Mouse (Mus musculus): Measurements from ENCODE around the gene Vmn2r88.
"Not testable (repeated sequence)": the region's sequence is repeated elsewhere in the genome, so short reads cannot be mapped to it uniquely, and the experiment has no call there.

The Vmn2r88 gene

DNA sequence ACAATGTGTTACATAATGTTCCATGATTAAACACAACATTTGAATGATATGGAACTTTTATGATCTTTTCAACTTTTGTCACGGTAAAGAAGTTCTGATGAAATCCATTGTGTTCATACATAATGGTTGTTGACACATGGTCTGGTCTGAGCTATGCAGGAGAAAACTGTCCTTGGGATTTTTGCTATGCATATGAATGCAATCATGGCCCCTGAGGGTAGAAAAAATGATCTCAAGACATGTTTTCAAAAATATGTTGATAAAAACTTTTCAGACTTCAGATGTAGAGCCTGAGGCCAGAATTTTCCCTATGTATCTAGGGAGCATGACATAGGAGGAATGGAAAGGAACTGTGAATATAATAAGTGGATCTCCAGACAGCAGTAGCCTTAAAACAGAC, at the start of gene Vmn2r88:
Gene Vmn2r88, plus strand, starts transcription at position 301 of the 400 bp plus-strand sequence.
- DNase-seq (ENCODE audit: low spot score in 2 of 2) = no peak

DNA sequence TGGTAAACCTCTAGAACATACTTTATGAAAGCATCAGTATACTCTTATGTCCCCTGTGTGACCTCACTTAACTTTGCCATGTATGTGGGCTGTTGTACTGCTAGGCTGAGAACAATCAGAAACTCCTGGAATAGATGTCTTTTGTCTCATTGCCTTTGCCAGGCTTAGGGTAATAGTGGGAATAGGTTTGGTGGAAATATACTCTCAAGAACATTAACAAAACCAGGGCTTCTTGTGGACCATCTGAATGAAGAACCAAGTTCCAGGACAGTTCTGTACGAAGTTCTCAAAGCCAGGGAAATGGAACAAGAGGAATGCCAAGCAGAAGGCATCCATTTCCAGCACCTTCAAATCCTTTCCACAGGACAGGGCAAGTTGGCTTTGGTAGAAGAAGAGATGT, 49.2 kb upstream of the Vmn2r88 start, which contains the start of gene Gm7247:
Gene Gm7247, plus strand, starts transcription at position 301 of the 400 bp plus-strand sequence.
- DNase-seq (ENCODE audit: low spot score in 2 of 2) = no peak

DNA sequence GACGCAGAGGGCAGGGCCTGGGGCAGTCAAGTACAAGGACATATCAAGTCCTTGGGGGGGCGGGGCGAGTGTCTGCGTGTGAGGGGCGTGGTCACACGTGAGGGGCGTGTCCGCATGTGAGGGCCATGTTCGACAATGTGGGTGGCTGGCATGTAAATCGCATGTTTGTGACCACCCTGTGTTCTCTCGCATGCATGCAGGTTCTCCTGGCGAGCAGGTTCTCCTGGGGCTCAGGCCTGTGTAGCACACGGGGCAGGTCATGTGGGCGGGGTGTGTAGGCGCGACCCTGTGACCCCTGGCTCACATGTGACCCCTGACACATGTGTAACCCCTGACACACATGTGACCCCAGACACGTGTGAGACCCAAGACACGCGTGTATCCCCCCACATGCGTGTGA, 27.8 kb upstream of the Vmn2r88 start:
- no peak for DNase-seq (ENCODE audit: low spot score in 2 of 2)

DNA sequence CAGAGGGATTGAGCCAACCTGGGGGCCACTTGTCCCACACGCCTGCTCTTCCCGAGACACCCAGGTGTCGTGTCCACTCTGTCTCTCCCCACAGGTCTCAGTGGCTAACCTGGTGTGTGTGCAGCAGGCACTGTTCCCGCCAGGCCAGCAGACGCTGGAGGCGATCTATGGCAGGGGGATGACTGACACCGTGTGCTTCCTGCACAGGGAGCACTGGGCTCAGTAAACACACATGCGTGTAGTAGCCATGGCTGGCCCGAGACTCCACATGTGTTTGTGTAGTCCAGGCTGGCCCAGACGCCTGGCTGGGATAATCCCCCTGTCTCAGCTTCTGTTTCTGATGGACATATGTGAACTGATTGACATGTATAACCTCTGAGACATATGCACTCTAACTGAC, 26.3 kb upstream of the Vmn2r88 start:
- DNase-seq (ENCODE audit: low spot score in 2 of 2) = no peak

DNA sequence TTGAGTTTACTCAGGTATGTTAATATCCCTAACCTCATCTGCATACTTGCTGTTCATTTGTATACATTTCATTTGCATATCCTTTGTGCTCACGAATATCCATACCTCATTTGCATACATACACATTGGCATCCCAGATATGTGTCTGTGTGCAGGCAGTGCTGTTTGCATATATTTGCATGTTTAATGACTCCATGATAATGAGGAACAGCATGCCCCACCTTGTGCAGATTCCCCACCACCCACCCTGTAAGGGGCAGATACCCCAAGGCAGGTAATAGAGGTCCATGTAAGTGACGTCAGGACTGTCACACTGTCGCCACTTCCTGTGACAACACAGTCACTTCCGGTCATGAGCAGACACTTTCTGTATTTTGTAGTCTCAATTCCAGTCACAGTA, 24.9 kb upstream of the Vmn2r88 start:
- DNase-seq (ENCODE audit: low spot score in 2 of 2) = no peak

DNA sequence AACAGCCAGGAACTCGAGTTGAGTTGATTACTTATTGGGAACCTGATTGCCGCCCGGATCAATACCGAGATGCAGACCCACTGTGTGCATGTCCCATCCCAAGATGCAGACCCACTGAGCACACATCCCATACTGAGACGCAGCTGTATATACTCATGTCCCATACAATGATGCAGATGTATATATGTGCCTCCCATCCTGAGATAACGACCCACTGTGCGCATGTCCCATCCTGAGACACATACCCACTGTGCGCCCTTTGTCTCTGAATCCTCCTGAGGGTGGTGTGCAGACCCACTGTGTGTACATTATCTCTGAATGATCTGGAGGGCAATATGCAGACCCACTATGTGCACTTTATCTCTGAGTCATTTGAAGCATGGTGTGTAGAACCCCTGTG, 22.9 kb upstream of the Vmn2r88 start:
- no peak for DNase-seq (ENCODE audit: low spot score in 2 of 2)

DNA sequence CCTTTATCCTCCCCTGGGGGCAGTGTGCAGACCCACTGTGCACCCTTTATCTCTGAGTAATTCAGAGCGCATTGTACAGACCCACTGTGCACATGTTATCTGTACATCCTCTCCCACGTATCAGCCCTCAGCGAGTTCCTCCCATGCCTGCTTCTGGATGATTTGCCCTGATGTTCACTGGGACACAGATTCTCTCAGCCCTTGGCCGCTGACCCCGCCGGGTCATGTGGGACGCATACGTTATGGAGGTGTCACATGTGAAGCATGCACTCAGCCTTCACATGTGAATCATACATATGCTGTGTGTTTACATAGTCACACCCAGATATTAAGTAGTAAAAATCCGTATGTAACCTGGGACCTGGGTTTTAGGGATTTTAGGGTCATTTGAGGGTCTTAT, 22.4 kb upstream of the Vmn2r88 start:
- DNase-seq (ENCODE audit: low spot score in 2 of 2) = no peak

DNA sequence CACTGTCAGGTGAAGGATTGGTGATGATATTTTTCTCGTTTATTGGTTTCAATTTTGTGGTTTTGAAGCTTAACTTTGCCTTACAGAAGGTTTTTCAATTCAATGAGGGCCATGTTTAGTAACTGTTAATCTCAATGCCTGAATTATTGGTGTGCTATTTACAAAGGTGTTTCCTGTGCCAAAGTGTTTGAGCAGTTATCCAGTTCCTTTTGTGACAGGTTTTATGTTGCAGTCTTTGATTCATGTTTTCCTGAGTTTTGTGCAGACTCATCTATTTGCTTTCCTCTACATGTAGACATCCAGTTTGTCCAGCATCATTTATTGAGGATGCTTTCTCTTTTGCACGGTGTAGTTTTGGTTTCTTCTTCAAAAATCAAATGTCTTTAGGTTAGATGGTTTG, 13.3 kb downstream of the Vmn2r88 start:
- DNase-seq (ENCODE audit: low spot score in 2 of 2) = no peak

DNA sequence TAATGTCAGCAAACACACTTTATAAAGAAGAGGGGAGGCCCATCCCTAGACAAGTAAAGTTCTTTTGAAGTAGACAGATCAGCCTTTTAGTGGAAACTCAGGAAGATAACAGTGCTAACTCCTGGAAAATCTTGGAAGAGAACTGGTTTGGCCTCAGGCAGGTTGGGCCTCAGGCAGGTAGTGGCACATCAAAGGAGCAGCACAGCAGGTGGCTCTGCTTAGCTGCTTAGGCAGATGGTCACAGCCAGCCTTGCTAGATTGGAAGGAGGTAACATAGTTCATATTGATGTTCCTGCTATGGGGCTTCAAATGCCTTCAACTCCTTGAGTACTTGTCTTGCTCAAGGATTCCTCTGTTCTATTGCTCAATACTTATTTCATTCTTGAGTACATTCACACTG, 19.5 kb downstream of the Vmn2r88 start:
- DNase-seq (ENCODE audit: low spot score in 2 of 2) = not testable (repeated sequence)

DNA sequence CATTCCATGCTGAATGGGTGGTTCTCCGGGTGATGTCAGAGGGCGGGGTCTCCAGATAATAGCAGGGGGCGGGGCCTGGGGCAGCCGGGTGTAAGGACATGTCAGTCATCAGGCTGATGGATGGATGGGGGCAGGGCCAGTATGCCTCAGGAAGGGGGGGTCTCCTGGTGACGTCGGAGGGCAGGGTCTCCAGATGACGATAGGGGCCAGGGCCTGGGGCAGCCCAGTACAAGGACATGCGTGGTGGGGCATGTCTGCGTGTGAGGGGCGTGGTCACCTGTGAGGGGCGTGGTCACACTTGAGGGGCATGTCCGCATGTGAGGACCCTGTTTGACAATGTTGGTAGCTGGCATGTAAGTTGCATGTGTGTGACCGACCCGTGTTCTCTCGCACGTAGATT, 23.9 kb downstream of the Vmn2r88 start:
- DNase-seq (ENCODE audit: low spot score in 2 of 2) = no peak

DNA sequence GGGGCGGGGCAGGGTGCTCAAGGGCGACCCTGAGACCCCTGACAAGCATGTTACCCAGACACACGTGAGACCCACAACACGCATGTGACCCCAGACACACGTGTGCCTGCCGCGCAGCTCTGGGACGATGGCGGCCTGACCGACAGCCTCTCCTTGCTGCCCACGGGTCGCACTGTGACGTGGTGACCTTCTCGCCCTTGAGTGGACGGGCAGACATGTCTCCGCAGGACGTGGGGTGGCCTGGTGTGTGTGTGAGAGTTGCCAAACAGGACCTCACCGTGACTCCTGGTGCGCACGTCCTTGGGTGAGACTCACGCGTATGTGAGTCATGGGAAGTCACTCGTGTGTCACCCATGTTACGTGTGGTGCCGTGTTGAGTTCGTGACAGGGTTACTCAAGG, 24.4 kb downstream of the Vmn2r88 start:
- no peak for DNase-seq (ENCODE audit: low spot score in 2 of 2)

DNA sequence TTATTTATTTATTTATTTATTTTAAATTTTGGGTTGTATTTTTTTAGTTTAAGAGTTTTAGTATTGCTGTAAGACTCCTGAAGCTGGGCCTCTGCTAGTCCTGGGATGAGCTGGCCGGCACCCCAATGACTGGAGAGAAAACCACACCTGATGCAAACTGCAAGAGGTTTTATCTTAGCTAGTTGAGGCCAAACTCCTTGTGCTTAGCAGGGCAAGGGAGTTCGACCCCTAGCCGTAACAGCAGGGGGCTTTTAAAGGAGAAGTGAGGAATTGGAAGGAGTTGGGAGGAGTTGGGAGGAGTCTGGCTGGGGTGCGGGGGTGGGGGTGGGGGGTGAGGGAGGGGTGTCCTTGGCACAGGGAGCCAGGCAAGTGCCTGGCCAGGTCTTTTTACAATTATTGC, 28.3 kb downstream of the Vmn2r88 start:
- DNase-seq (ENCODE audit: low spot score in 2 of 2) = no peak

DNA sequence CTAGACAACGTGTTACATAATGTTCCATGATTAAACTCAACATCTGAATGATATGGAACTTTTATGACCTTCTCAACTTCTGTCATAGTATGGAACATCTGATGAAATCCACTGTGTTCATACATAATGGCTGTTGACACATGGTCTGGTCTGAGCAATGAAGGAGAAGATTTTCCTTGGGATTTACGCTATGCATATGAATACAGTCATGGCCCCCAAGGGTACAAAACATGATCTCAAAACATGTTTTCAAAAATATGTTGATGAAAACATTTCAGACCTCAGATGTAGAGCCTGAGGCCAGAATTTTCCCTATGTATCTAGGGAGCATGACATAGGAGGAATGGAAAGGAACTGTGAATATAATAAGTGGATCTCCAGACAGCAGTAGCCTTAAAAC, 40.9 kb downstream of the Vmn2r88 start, which contains the start of gene Vmn2r89:
Gene Vmn2r89, plus strand, starts transcription at position 301 of the 400 bp plus-strand sequence.
- not testable (repeated sequence) for DNase-seq (ENCODE audit: low spot score in 2 of 2)

Measured in frontal cortex, postnatal 14 days (tissue).